Mouse (Mus musculus) heart, adult 10 weeks (tissue): ENCODE measurements around the gene Zmat5. TPM values are rescaled to one million over a fixed set of nuclear protein-coding genes. Genes with fewer than 3 reads are reported as not detected.

Experiments
- polyA plus RNA-seq: library from polyadenylated mRNA; stranded (reverse); fragments of 350-450 nt; fragmentation: Illumina TruSeq; extraction: RNeasy Lipid Tissue Mini Kit (QIAGEN cat#74804); gene quantifications from one replicate; pipeline ENCODE4 v1.2.3, GENCODE M21; 2014; ENCODE audit warnings: low read depth, low replicate concordance

Zmat5 gene
- polyA plus RNA-seq, result 34.0 TPM

GRCm38 (mm10) chr11:4704072-4704964 lies at the start of gene Zmat5, which contains the start of gene Uqcr10:
Gene Zmat5 (plus strand): TSS chr11:4704678.
Gene Uqcr10 (minus strand): TSS chr11:4704342.

GRCm38 (mm10) chr11:4746733-4747132 lies 42.3 kb downstream of the Zmat5 start, which contains the start of gene Cabp7:
Gene Cabp7 (minus strand): TSS chr11:4746778.

Other genes with a start within 250 kb of the Zmat5 start
- gene Mtmr3, start 109.8 kb upstream of the Zmat5 start, polyA plus RNA-seq, result 39.2 TPM
- gene Gm11032, start 84.6 kb upstream of the Zmat5 start, polyA plus RNA-seq, result not detected
- 15.9 TPM for gene Ascc2, start 66.9 kb upstream of the Zmat5 start, polyA plus RNA-seq
- 1,829 TPM for gene Uqcr10, start 336 bp upstream of the Zmat5 start, polyA plus RNA-seq
- gene Cabp7, start 42.1 kb downstream of the Zmat5 start, polyA plus RNA-seq, result not detected
- gene Nf2, start 144.9 kb downstream of the Zmat5 start, polyA plus RNA-seq, result 83.4 TPM
- 1.2 TPM for gene Nipsnap1, start 169.3 kb downstream of the Zmat5 start, polyA plus RNA-seq
- 19.3 TPM for gene Thoc5, start 190.6 kb downstream of the Zmat5 start, polyA plus RNA-seq
- not detected for gene Nefh, start 243.4 kb downstream of the Zmat5 start, polyA plus RNA-seq